Mouse (Mus musculus): ENCODE results near the gene Vmn1r189. TPM values are rescaled to one million over a fixed set of nuclear protein-coding genes. Genes with fewer than 3 reads are reported as not detected.

The Vmn1r189 gene
- polyA plus RNA-seq, 1 experiment from 2014 or later: not detected

DNA sequence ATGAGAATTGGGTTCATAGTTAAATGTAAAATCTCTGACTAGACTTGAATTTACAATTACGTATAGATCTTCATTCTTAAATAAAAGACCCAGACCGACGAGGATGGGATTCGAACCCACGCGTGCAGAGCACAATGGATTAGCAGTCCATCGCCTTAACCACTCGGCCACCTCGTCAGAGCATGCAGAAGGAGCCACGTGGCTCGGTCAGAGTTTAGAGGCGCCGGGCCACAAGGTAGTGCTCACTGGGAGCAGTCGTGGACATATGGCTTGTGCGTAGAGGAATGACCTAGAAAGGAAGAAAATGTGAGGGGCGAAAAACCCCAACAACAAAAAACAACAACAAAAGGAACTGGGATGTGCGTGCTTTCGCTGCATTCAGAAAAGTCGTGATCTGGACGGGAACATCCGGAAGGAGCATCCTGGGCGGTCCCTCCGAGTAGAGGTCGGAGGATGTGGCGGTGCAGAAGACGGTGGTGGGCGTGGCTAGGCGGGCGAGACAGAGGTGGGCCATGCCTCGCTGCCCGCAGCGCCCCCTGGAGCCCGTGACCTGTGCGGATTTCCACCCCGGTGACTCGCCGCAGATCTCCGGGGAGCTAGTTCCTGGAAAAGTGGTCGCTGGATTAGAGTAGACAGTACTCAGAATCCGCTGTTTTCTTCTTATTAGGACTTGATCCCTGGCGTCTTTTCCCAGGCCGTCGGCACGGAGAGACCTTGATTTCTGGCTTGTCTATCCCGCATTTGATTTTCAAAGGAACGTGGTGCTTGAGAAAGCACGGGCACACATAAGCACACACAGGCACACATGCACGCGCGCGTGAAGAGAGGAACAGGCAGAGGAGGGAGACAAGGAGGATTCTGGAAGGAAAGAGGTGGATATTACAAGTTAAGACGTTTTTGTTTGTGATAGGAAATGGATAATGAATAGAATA lies 54.8 kb downstream of the Vmn1r189 start:
- under 1% methylated on average over 52 of the region's 52 CpGs for WGBS (ENCODE audit: insufficient replicate concordance)
- Histone ChIP-seq H3K4me1 (ENCODE audit: insufficient read depth) (peaks cover 14% of the 10 kb centered on the region), H3K9me3 (ENCODE audit: low read length) (no peaks in the 10 kb centered on the region), H3K4me3 (ENCODE audit: low read depth, low read length) (peak overlapping the region; percentile 49), H3K36me3 (replicated peaks; ENCODE audit: insufficient read depth, low read length) (no peaks in the 10 kb centered on the region), H3K27me3 (ENCODE audit: insufficient read depth, low read length) (no peaks in the 10 kb centered on the region), H3K4me2 (ENCODE audit: low read depth, low read length) (peak overlapping the region; percentile 88), H3K9ac (replicated peaks) (peak overlapping the region; percentile 60), H3K27ac (ENCODE audit: low read depth) (peak overlapping the region; percentile 67)
- TF ChIP-seq EP300 (IDR thresholded peaks at IDR 0.05; ENCODE audit: low read depth) (no peak), CTCF (IDR thresholded peaks at IDR 0.05; ENCODE audit: low read depth) (peak; percentile 91)
- peak; percentile 92 for ATAC-seq
- peak; percentile 97 for DNase-seq

Small RNAs within 50 kb of the gene (microRNA-seq; reads per million reads assigned to microRNA genes)
- gene Gm26300: not detected

Other genes starting within 250 kb of the Vmn1r189 start
- 0.27 and 0.32 TPM in 2 replicates for gene Zfp184, start 160.7 kb downstream of the Vmn1r189 start, polyA plus RNA-seq (2015; fragmentation: Nextera tagmentation; extraction: Ambion mirVana)
- gene Pom121l2, start 124.6 kb downstream of the Vmn1r189 start, polyA plus RNA-seq (2015; fragmentation: Nextera tagmentation; extraction: Ambion mirVana): not detected in 2 replicates
- 0.92 and 1.1 TPM in 2 replicates for gene Prss16, start 96.1 kb downstream of the Vmn1r189 start, polyA plus RNA-seq (2015; fragmentation: Nextera tagmentation; extraction: Ambion mirVana)
- 8.6 and 9.9 TPM in 2 replicates for gene Hist1h2ah, start 70.3 kb downstream of the Vmn1r189 start, polyA plus RNA-seq (2015; fragmentation: Nextera tagmentation; extraction: Ambion mirVana)
- gene Hist1h2bk, start 70.0 kb downstream of the Vmn1r189 start, polyA plus RNA-seq (2015; fragmentation: Nextera tagmentation; extraction: Ambion mirVana): 1.7 and 2.2 TPM in 2 replicates
- 18.0 and 18.3 TPM in 2 replicates for gene Hist1h4i, start 64.5 kb downstream of the Vmn1r189 start, polyA plus RNA-seq (2015; fragmentation: Nextera tagmentation; extraction: Ambion mirVana)
- gene Hist1h2ag, start 62.9 kb downstream of the Vmn1r189 start, polyA plus RNA-seq (2015; fragmentation: Nextera tagmentation; extraction: Ambion mirVana): 7.4 and 9.4 TPM in 2 replicates
- gene Hist1h2bj, start 62.6 kb downstream of the Vmn1r189 start, polyA plus RNA-seq (2015; fragmentation: Nextera tagmentation; extraction: Ambion mirVana): 5.1 and 5.3 TPM in 2 replicates
- gene Vmn1r188, start 21.4 kb downstream of the Vmn1r189 start, polyA plus RNA-seq (2015; fragmentation: Nextera tagmentation; extraction: Ambion mirVana): not detected in 2 replicates
- gene Vmn1r191, start 78.1 kb upstream of the Vmn1r189 start, polyA plus RNA-seq (2015; fragmentation: Nextera tagmentation; extraction: Ambion mirVana): not detected in 2 replicates
- not detected in 2 replicates for gene Vmn1r192, start 85.3 kb upstream of the Vmn1r189 start, polyA plus RNA-seq (2015; fragmentation: Nextera tagmentation; extraction: Ambion mirVana)
- gene Vmn1r193, start 117.3 kb upstream of the Vmn1r189 start, polyA plus RNA-seq (2015; fragmentation: Nextera tagmentation; extraction: Ambion mirVana): not detected in 2 replicates
- gene Vmn1r194, start 138.4 kb upstream of the Vmn1r189 start, polyA plus RNA-seq (2015; fragmentation: Nextera tagmentation; extraction: Ambion mirVana): not detected in 2 replicates
- not detected in 2 replicates for gene Vmn1r195, start 164.7 kb upstream of the Vmn1r189 start, polyA plus RNA-seq (2015; fragmentation: Nextera tagmentation; extraction: Ambion mirVana)
- not detected in 2 replicates for gene Vmn1r196, start 184.1 kb upstream of the Vmn1r189 start, polyA plus RNA-seq (2015; fragmentation: Nextera tagmentation; extraction: Ambion mirVana)
- gene Vmn1r197, start 218.8 kb upstream of the Vmn1r189 start, polyA plus RNA-seq (2015; fragmentation: Nextera tagmentation; extraction: Ambion mirVana): not detected in 2 replicates
- gene Vmn1r198, start 244.5 kb upstream of the Vmn1r189 start, polyA plus RNA-seq (2015; fragmentation: Nextera tagmentation; extraction: Ambion mirVana): not detected in 2 replicates